Mouse (Mus musculus): ENCODE results near the gene Plcl2. TPM values are rescaled to one million over a fixed set of nuclear protein-coding genes. Genes with fewer than 3 reads are reported as not detected.
"Not testable (repeated sequence)": the region's sequence is repeated elsewhere in the genome, so short reads cannot be mapped to it uniquely, and the experiment has no call there.

Plcl2 gene
- polyA plus RNA-seq, 1 experiment from 2014 or later: 6.7 TPM

DNA sequence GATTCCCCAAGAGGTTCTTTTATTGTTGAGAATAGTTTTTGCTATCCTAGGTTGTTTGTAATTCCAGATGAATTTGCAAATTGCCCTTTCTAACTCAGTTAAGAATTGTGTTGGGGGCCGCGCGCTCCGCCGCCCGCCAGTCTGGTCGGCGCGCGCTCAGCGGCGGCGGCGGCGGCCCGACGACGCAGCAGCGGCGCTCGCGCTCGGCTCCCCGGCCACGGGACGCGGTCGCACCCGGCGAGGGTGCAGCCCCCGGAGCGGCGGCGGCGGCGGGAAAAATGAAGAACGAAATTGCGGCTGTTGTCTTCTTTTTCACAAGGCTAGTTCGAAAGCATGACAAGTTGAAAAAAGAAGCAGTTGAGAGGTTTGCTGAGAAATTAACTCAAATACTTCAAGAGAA lies 189.2 kb downstream of the Plcl2 start:
- DNase-seq (ENCODE audit: low spot score); H3K36me3 ChIP-seq (ENCODE audit: control insufficient read depth, insufficient read depth, low read length); H3K27me3 ChIP-seq (ENCODE audit: control insufficient read depth, insufficient read depth, low read length); H3K27ac ChIP-seq (ENCODE audit: low read depth, low read length); H3K4me2 ChIP-seq (replicated peaks; ENCODE audit: low read depth, low read length); H3K4me3 ChIP-seq (ENCODE audit: low read depth, low read length); ATAC-seq (ENCODE audit: low FRiP score); H3K4me1 ChIP-seq (replicated peaks; ENCODE audit: control insufficient read depth, insufficient read depth, low read length); H3K9ac ChIP-seq (ENCODE audit: low read depth, low read length); H3K9me3 ChIP-seq (ENCODE audit: control insufficient read depth, low read length): not testable (repeated sequence)
- 7% methylated on average over 20 of the region's 39 CpGs for WGBS

- no peaks in the 10 kb centered on the region for H3K27me3 ChIP-seq (ENCODE audit: control insufficient read depth, insufficient read depth, low read length)
- H3K4me1 ChIP-seq (replicated peaks; ENCODE audit: control insufficient read depth, insufficient read depth, low read length): no peaks in the 10 kb centered on the region
- no peak overlapping the region for H3K4me3 ChIP-seq (ENCODE audit: low read depth, low read length)
- no peak overlapping the region for H3K9ac ChIP-seq (ENCODE audit: low read depth, low read length)
- DNase-seq (ENCODE audit: low spot score): peak; percentile 40
- 71% methylated on average over 7 of the region's 7 CpGs for WGBS
- ATAC-seq (ENCODE audit: low FRiP score): peak; percentile 88
- H3K4me2 ChIP-seq (replicated peaks; ENCODE audit: low read depth, low read length): no peak overlapping the region
- no peak overlapping the region for H3K27ac ChIP-seq (ENCODE audit: low read depth, low read length)
- H3K9me3 ChIP-seq (ENCODE audit: control insufficient read depth, low read length): no peaks in the 10 kb centered on the region
- no peaks in the 10 kb centered on the region for H3K36me3 ChIP-seq (ENCODE audit: control insufficient read depth, insufficient read depth, low read length)
Observed at GRCm38 (mm10) chr17:50710497-50711222, 201.5 kb downstream of the Plcl2 start.

DNA sequence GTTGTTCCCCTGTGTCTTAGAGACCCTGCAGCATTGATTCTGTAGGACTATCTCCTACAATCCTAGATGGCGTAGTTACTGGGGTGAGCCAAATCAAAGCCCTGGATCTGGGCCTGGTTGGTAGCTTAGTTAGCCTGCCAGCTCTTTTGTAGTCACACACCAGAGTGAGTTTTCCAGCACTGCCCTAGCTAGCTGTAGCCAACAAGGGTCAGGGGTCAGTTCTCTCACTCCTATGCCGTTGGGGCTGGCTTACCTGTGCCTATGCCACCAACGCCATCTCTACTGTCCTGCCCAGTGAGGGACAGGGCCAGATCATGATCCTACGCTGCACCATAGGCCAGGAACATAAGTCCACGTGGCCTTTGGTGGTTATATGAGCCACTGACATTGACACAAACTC lies 208.4 kb downstream of the Plcl2 start:
- DNase-seq (ENCODE audit: low spot score) (no peak), ATAC-seq (ENCODE audit: low FRiP score) (no peak)
- Histone ChIP-seq H3K27ac (ENCODE audit: low read depth, low read length) (no peak overlapping the region), H3K4me1 (replicated peaks; ENCODE audit: control insufficient read depth, insufficient read depth, low read length) (no peaks in the 10 kb centered on the region), H3K4me2 (replicated peaks; ENCODE audit: low read depth, low read length) (no peak overlapping the region), H3K27me3 (ENCODE audit: control insufficient read depth, insufficient read depth, low read length) (no peaks in the 10 kb centered on the region), H3K9ac (ENCODE audit: low read depth, low read length) (no peak overlapping the region), H3K9me3 (ENCODE audit: control insufficient read depth, low read length) (no peaks in the 10 kb centered on the region), H3K4me3 (ENCODE audit: low read depth, low read length) (no peak overlapping the region), H3K36me3 (ENCODE audit: control insufficient read depth, insufficient read depth, low read length) (no peaks in the 10 kb centered on the region)
- WGBS: 76% methylated on average over 5 of the region's 5 CpGs

GRCm38 (mm10) chr17:50724376-50724775 lies 215.2 kb downstream of the Plcl2 start:
- H3K4me3 ChIP-seq (ENCODE audit: low read depth, low read length): no peak overlapping the region
- H3K36me3 ChIP-seq (ENCODE audit: control insufficient read depth, insufficient read depth, low read length): no peaks in the 10 kb centered on the region
- no peaks in the 10 kb centered on the region for H3K9me3 ChIP-seq (ENCODE audit: control insufficient read depth, low read length)
- ATAC-seq (ENCODE audit: low FRiP score): no peak
- 65% methylated on average over 2 of the region's 2 CpGs for WGBS
- DNase-seq (ENCODE audit: low spot score): no peak
- no peak overlapping the region for H3K27ac ChIP-seq (ENCODE audit: low read depth, low read length)
- H3K4me2 ChIP-seq (replicated peaks; ENCODE audit: low read depth, low read length): no peak overlapping the region
- no peak overlapping the region for H3K9ac ChIP-seq (ENCODE audit: low read depth, low read length)
- no peaks in the 10 kb centered on the region for H3K4me1 ChIP-seq (replicated peaks; ENCODE audit: control insufficient read depth, insufficient read depth, low read length)
- no peaks in the 10 kb centered on the region for H3K27me3 ChIP-seq (ENCODE audit: control insufficient read depth, insufficient read depth, low read length)

- no peaks in the 10 kb centered on the region for H3K4me1 ChIP-seq (replicated peaks; ENCODE audit: control insufficient read depth, insufficient read depth, low read length)
- no peak for DNase-seq (ENCODE audit: low spot score)
- WGBS: 81% methylated on average over 2 of the region's 2 CpGs
- no peaks in the 10 kb centered on the region for H3K27me3 ChIP-seq (ENCODE audit: control insufficient read depth, insufficient read depth, low read length)
- no peaks in the 10 kb centered on the region for H3K36me3 ChIP-seq (ENCODE audit: control insufficient read depth, insufficient read depth, low read length)
- no peak overlapping the region for H3K4me3 ChIP-seq (ENCODE audit: low read depth, low read length)
- no peak overlapping the region for H3K4me2 ChIP-seq (replicated peaks; ENCODE audit: low read depth, low read length)
- H3K9ac ChIP-seq (ENCODE audit: low read depth, low read length): no peak overlapping the region
- ATAC-seq (ENCODE audit: low FRiP score): no peak
- no peak overlapping the region for H3K27ac ChIP-seq (ENCODE audit: low read depth, low read length)
- H3K9me3 ChIP-seq (ENCODE audit: control insufficient read depth, low read length): no peaks in the 10 kb centered on the region
Observed at GRCm38 (mm10) chr17:50726265-50726664, 217.1 kb downstream of the Plcl2 start.

- Histone ChIP-seq H3K27me3 (ENCODE audit: control insufficient read depth, insufficient read depth, low read length) (no peaks in the 10 kb centered on the region), H3K4me3 (ENCODE audit: low read depth, low read length) (no peak overlapping the region), H3K4me1 (replicated peaks; ENCODE audit: control insufficient read depth, insufficient read depth, low read length) (no peaks in the 10 kb centered on the region), H3K27ac (ENCODE audit: low read depth, low read length) (no peak overlapping the region), H3K4me2 (replicated peaks; ENCODE audit: low read depth, low read length) (no peak overlapping the region), H3K9me3 (ENCODE audit: control insufficient read depth, low read length) (no peaks in the 10 kb centered on the region), H3K36me3 (ENCODE audit: control insufficient read depth, insufficient read depth, low read length) (no peaks in the 10 kb centered on the region), H3K9ac (ENCODE audit: low read depth, low read length) (no peak overlapping the region)
- ATAC-seq (ENCODE audit: low FRiP score) (no peak), DNase-seq (ENCODE audit: low spot score) (no peak)
- WGBS: 97% methylated on average over 2 of the region's 2 CpGs
Observed at GRCm38 (mm10) chr17:50729031-50729430, 219.8 kb downstream of the Plcl2 start.

- H3K9me3 ChIP-seq (ENCODE audit: control insufficient read depth, low read length): no peaks in the 10 kb centered on the region
- WGBS: 89% methylated on average over 6 of the region's 6 CpGs
- H3K36me3 ChIP-seq (ENCODE audit: control insufficient read depth, insufficient read depth, low read length): no peaks in the 10 kb centered on the region
- no peak for DNase-seq (ENCODE audit: low spot score)
- no peaks in the 10 kb centered on the region for H3K4me1 ChIP-seq (replicated peaks; ENCODE audit: control insufficient read depth, insufficient read depth, low read length)
- ATAC-seq (ENCODE audit: low FRiP score): no peak
- no peak overlapping the region for H3K9ac ChIP-seq (ENCODE audit: low read depth, low read length)
- H3K27ac ChIP-seq (ENCODE audit: low read depth, low read length): no peak overlapping the region
- no peaks in the 10 kb centered on the region for H3K27me3 ChIP-seq (ENCODE audit: control insufficient read depth, insufficient read depth, low read length)
- H3K4me2 ChIP-seq (replicated peaks; ENCODE audit: low read depth, low read length): no peak overlapping the region
- H3K4me3 ChIP-seq (ENCODE audit: low read depth, low read length): no peak overlapping the region
Observed at GRCm38 (mm10) chr17:50729577-50729976, 220.4 kb downstream of the Plcl2 start.

- 0 out of 2 replicates have a peak, but pooled peaks cover 2% of the 10 kb centered on the region for H3K4me1 ChIP-seq (replicated peaks; ENCODE audit: control insufficient read depth, insufficient read depth, low read length)
- no peak for ATAC-seq (ENCODE audit: low FRiP score)
- DNase-seq (ENCODE audit: low spot score): no peak
- H3K9me3 ChIP-seq (ENCODE audit: control insufficient read depth, low read length): no peaks in the 10 kb centered on the region
- H3K27me3 ChIP-seq (ENCODE audit: control insufficient read depth, insufficient read depth, low read length): no peaks in the 10 kb centered on the region
- H3K4me2 ChIP-seq (replicated peaks; ENCODE audit: low read depth, low read length): no peak overlapping the region
- no peak overlapping the region for H3K9ac ChIP-seq (ENCODE audit: low read depth, low read length)
- H3K4me3 ChIP-seq (ENCODE audit: low read depth, low read length): no peak overlapping the region
- WGBS: 91% methylated on average over 2 of the region's 2 CpGs
- H3K27ac ChIP-seq (ENCODE audit: low read depth, low read length): no peak overlapping the region
- no peaks in the 10 kb centered on the region for H3K36me3 ChIP-seq (ENCODE audit: control insufficient read depth, insufficient read depth, low read length)
Observed at GRCm38 (mm10) chr17:50730896-50731295, 221.7 kb downstream of the Plcl2 start.

DNA sequence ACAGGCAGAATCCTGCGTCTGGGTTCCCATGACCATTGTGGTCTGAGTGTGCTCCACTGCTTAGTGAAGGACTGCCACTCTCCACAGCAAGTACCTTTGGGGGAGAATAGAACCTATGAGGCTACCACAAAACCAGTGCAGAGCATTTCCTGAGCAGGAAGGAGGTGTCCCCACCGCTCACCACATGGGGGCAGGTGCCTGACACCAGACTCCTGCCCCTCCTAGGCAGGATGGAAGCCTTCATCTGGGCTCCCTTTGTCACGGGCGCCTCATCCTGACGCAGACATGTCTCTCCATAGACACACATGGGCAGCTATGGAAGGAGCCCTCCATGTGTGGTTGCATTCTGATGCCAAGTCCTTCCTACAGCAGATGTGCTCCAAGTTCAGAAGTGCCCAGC lies 222.7 kb downstream of the Plcl2 start:
- no peaks in the 10 kb centered on the region for H3K9me3 ChIP-seq (ENCODE audit: control insufficient read depth, low read length)
- H3K27me3 ChIP-seq (ENCODE audit: control insufficient read depth, insufficient read depth, low read length): no peaks in the 10 kb centered on the region
- no peak overlapping the region for H3K9ac ChIP-seq (ENCODE audit: low read depth, low read length)
- H3K27ac ChIP-seq (ENCODE audit: low read depth, low read length): no peak overlapping the region
- no peaks in the 10 kb centered on the region for H3K36me3 ChIP-seq (ENCODE audit: control insufficient read depth, insufficient read depth, low read length)
- ATAC-seq (ENCODE audit: low FRiP score): no peak
- no peak for DNase-seq (ENCODE audit: low spot score)
- H3K4me2 ChIP-seq (replicated peaks; ENCODE audit: low read depth, low read length): no peak overlapping the region
- H3K4me3 ChIP-seq (ENCODE audit: low read depth, low read length): no peak overlapping the region
- H3K4me1 ChIP-seq (replicated peaks; ENCODE audit: control insufficient read depth, insufficient read depth, low read length): 0 out of 2 replicates have a peak, but pooled peaks cover 2% of the 10 kb centered on the region
- WGBS: 87% methylated on average over 5 of the region's 5 CpGs
